Mouse (Mus musculus) neutrophil, adult 5-6 weeks (primary cell): ENCODE results near the gene Neurl3. TPM values are rescaled to one million over a fixed set of nuclear protein-coding genes. Genes with fewer than 3 reads are reported as not detected.

Source experiments
- ATAC-seq: fragments of 151-379, 151-347 bp; 2 replicates; pipeline ENCODE4 v1.8.0; 2017; ENCODE audit warnings: mild to moderate bottlenecking, moderate TSS enrichment; ENCODE audit not compliant: insufficient number of reproducible peaks, poor library complexity, low FRiP score, severe bottlenecking; ENCODE audit errors: extremely low read depth
- total RNA-seq: library from RNA; stranded (forward); fragments of 200-1000 nt; gene quantifications from 2 replicates; pipeline ENCODE4 v1.2.3, GENCODE M21; 2017

Neurl3 gene
- total RNA-seq, 1 experiment from 2014 or later = 491 TPM

DNA sequence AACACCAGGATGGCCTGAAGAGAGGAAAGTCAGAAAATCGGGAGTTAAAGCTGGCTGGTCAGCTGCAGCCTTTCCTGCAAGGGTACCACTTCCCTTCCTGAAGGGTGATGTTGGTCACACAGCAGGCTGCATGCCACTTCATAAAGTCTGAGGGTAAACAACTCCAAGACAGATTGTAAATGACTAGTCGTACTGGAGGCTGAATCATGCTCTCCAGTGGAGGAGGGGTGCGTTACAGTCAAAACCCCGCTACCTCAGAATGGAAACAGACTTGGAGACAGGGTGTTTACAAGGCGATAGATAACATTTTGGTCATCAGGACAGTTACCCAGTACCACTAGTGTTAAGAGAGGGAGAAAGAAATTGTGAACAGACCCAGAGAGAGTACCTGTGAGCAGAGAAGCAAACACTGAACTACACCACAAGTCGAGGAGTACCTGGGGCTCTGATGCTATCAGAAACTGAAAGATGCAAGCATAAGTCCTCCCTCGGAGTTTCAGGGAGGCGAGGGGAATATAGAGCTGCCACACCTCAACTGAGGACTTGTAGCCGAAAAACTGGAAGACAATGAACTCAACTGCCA is 39.3 kb downstream of the Neurl3 start:
- ATAC-seq = no peak

DNA sequence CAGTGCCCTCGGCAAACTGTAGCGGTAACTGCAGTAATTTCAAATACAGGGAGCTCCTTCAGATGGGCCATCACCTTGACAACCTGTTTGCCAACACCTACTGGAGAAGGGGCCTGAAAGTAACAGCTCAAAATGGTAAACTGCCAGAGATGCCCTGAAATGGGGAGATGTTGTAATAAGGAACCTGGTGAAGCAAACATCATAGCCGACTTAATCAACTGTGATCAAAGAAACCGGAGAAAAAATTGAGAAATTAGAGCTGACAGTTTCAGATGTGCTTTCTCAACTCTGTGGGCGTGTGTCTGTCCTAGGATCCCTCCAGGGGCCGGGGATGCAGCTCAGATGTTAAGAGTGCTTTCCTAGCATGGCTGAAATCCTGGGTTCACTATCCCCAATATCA is 41.3 kb downstream of the Neurl3 start:
- no peak for ATAC-seq

DNA sequence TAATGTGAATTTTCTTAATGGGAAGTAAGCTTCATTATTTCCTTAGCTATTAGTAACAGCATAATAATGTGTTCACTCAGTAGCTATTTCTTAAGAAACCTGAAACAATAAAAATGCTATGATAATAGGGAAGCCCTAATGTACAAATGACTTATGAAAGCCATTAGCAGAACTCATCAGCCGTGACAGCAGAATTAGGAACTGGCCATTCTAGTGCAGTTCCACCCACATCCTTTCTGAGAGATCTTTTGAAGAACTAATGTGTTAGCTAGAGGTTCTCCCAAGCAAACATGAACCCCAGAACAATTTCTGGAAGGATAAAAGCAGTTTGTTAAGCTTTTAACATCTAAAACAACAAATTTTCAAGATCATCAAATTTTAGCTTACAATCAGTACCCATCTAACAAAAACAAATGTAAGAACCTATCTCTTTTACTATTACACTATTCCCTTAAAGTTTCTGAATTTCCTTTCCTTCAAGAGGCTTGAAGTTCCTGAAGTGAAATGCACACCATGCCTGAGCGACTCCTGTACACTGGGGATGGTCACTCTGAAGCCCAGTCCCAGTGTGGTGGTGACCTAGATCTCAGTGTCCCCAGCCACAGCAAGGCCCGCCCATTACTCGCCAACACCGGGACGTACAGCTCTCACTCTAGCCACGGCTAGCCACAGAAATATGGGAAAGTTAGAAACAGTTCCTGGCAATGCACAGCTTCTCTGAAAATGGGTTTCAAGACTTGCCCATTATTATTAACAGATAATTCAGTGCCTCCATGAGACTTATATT is 43.4 kb downstream of the Neurl3 start:
- peak; percentile 63 for ATAC-seq

DNA sequence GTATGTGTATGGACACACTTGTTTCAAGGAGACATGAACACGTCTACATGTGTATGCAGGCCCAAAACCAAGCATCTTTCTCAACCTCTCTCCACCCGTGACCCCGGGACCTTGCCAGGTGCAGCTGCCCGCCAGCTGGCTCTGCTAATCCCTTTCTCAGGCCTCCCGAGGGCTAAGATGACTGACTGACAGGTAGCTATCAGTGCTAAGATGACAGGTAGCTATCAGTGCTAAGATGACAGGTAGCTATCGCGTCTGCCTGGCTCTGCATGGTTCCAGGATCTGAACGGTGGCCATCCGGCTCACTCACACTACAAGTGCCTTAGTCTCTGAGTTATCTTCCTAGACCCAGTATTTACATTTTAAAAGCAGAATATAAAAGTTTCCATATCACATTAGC is 46.0 kb downstream of the Neurl3 start:
- no peak for ATAC-seq

DNA sequence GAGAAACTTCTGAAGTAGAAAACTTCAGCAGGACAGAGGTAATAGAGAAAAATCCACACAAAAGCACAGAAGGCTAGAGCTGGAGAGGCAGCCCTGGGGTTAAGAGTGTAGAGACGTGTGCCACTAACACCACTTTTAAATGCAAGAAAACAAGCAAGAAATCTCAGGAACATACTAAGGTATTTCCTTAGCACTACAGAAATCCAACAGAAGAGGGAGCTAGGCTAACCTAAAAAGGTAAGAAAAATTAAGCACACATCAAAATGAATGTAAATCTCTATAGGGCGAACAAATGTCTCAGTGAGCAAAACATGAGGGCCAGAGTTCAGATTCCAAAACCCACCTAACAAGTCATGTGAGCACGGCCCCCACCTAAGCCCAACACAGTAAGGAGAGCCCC is 49.8 kb downstream of the Neurl3 start:
- ATAC-seq = no peak

Other genes starting within 250 kb of the Neurl3 start
- 12.7 and 14.1 TPM in 2 replicates for gene Hs6st1, start 206.3 kb downstream of the Neurl3 start, total RNA-seq
- gene Uggt1, start 30.0 kb downstream of the Neurl3 start, total RNA-seq = 103 and 117 TPM in 2 replicates
- gene Arid5a, start 33.1 kb upstream of the Neurl3 start, total RNA-seq = 199 and 207 TPM in 2 replicates
- 57.2 and 67.0 TPM in 2 replicates for gene Kansl3, start 94.5 kb upstream of the Neurl3 start, total RNA-seq
- gene Fer1l5, start 97.6 kb upstream of the Neurl3 start, total RNA-seq = 0.35 TPM in 1 of 2 replicates, not detected in the other
- 13.0 and 14.9 TPM in 2 replicates for gene Lman2l, start 170.6 kb upstream of the Neurl3 start, total RNA-seq
- gene Cnnm4, start 196.9 kb upstream of the Neurl3 start, total RNA-seq = 15.6 and 15.8 TPM in 2 replicates
- 16.2 and 20.8 TPM in 2 replicates for gene Cnnm3, start 237.2 kb upstream of the Neurl3 start, total RNA-seq